Mouse (Mus musculus) forebrain, embryonic 11.5 days (tissue): ENCODE data around the gene Dlx1. TPM values are rescaled to one million over a fixed set of nuclear protein-coding genes. Genes with fewer than 3 reads are reported as not detected.

Source experiments
- ATAC-seq: fragments of 200-750 bp; cut with Nextera tagmentation; replicated peaks from 2 replicates; pipeline ENCODE4 v1.8.0; 2017; ENCODE audit warnings: moderate TSS enrichment; ENCODE audit not compliant: low FRiP score
- DNase-seq: peaks from one replicate; pipeline ENCODE4 v3.0.0-alpha.2; 2017; ENCODE audit warnings: low spot score
- H3K27ac ChIP-seq: fragments of 300-500 bp; sonication (generic); 2 replicates; pipeline ENCODE4 v1.5.1; 2014; ENCODE audit warnings: low read depth, low read length
- H3K27me3 ChIP-seq: fragments of 300-500 bp; sonication (generic); 2 replicates; pipeline ENCODE4 v1.6.1; 2014; ENCODE audit warnings: mild to moderate bottlenecking, low read length, mixed read lengths; ENCODE audit not compliant: control insufficient read depth, insufficient read depth
- H3K36me3 ChIP-seq: fragments of 300-500 bp; sonication (generic); 2 replicates; pipeline ENCODE4 v1.6.1; 2014; ENCODE audit warnings: mild to moderate bottlenecking, low read length, moderate library complexity, mixed read lengths; ENCODE audit not compliant: control insufficient read depth, insufficient read depth
- H3K4me1 ChIP-seq: fragments of 300-500 bp; sonication (generic); replicated peaks from 2 replicates; pipeline ENCODE4 v1.6.1; 2014; ENCODE audit warnings: low read length, mixed read lengths; ENCODE audit not compliant: control insufficient read depth, insufficient read depth
- H3K4me2 ChIP-seq: fragments of 300-500 bp; sonication (generic); 2 replicates; pipeline ENCODE4 v1.6.1; 2014; ENCODE audit warnings: low read depth, mild to moderate bottlenecking, low read length, moderate library complexity, mixed read lengths; ENCODE audit not compliant: severe bottlenecking
- H3K4me3 ChIP-seq: fragments of 300-500 bp; sonication (generic); 2 replicates; pipeline ENCODE4 v1.5.1; 2014; ENCODE audit warnings: low read depth, low read length
- H3K9ac ChIP-seq: fragments of 300-500 bp; sonication (generic); 2 replicates; pipeline ENCODE4 v1.6.1; 2014; ENCODE audit warnings: low read length
- H3K9me3 ChIP-seq: fragments of 300-500 bp; sonication (generic); 2 replicates; pipeline ENCODE4 v1.6.1; 2016; ENCODE audit warnings: low read length, mixed read lengths; ENCODE audit not compliant: control insufficient read depth
- WGBS: fragments of 180-500 bp; shearing (Covaris S2); extraction: QIAGEN DNeasy Blood & Tissue Kit; methylation state at CpG from one replicate; pipeline ENCODE4 v1.1.7; 2014; 5-methylcytosine and 5-hydroxymethylcytosine counted together
- polyA plus RNA-seq: library from polyadenylated mRNA; unstranded; fragments of >200 nt; fragmentation: Nextera tagmentation; extraction: Ambion mirVana; gene quantifications from 2 replicates; pipeline ENCODE4 v1.2.1, GENCODE M21; 2014

The Dlx1 gene
- polyA plus RNA-seq, 1 experiment from 2014 or later = 118 TPM

GRCm38 (mm10) chr2:71494971-71495370 is 32.9 kb upstream of the Dlx1 start:
- Histone ChIP-seq H3K36me3 (no peaks in the 10 kb centered on the region), H3K9ac (no peak overlapping the region), H3K27ac (no peak overlapping the region), H3K9me3 (no peaks in the 10 kb centered on the region), H3K4me2 (no peak overlapping the region), H3K4me1 (peaks cover 3% of the 10 kb centered on the region), H3K4me3 (no peak overlapping the region), H3K27me3 (no peaks in the 10 kb centered on the region)
- 41% methylated on average over 4 of the region's 4 CpGs for WGBS
- DNase-seq (no peak), ATAC-seq (no peak)

- Histone ChIP-seq H3K4me2 (no peak overlapping the region), H3K4me1 (peaks cover 3% of the 10 kb centered on the region), H3K9ac (no peak overlapping the region), H3K9me3 (no peaks in the 10 kb centered on the region), H3K36me3 (no peaks in the 10 kb centered on the region), H3K27ac (no peak overlapping the region), H3K4me3 (no peak overlapping the region), H3K27me3 (no peaks in the 10 kb centered on the region)
- no peak for DNase-seq
- ATAC-seq = no peak
- 71% methylated on average over 5 of the region's 5 CpGs for WGBS
Observed at GRCm38 (mm10) chr2:71497175-71497574, 30.7 kb upstream of the Dlx1 start.

DNA sequence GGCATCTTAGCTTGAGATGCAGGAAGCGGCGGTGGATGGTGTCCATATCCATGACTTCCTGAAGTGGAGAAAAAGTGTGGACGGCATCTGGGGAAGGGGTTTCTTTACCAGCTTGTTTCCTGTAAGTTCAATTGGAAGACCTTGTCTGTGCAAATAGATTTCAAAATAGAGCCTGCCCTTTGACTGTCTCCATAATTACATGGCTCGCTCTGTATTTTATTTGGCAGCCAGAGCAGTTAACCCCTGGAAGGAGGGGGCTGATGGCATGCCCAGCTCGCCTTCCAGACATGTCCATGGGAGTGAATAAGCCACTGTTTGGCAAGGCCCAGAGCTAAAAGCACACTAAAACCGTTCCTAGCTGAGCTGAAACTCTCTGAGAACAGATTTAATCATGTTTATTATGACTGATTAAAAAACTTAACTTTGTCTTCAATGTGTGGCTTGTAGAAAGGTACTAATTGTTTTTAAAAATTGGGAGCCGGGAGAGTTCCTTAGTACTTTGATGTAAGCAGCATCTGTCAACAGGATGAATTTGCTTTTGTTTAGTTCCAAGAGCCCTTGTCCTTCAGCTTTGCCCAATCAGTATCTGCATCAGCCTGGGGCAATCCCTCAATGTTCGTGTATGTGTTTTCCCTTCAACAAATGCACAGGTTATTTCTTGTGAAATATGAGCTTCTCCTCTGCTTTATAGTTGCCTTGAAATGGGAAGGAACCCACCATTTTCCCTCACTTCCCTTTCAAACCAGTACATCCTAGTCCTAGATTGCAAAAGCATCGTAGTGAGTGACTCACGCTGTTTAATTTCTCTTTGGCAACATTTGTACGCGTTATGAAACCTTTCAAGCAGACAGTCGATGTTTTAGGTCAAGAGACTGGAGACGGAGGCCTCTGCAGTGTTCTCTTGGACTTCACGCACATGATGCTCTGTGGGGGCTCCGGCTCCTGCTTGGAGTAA is 28.4 kb upstream of the Dlx1 start:
- Histone ChIP-seq H3K4me1 (peaks cover 3% of the 10 kb centered on the region), H3K9ac (no peak overlapping the region), H3K27ac (no peak overlapping the region), H3K27me3 (no peaks in the 10 kb centered on the region), H3K4me3 (no peak overlapping the region), H3K4me2 (no peak overlapping the region), H3K9me3 (no peaks in the 10 kb centered on the region), H3K36me3 (no peaks in the 10 kb centered on the region)
- DNase-seq (no peak), ATAC-seq (no peak)
- WGBS = 69% methylated on average over 16 of the region's 16 CpGs

DNA sequence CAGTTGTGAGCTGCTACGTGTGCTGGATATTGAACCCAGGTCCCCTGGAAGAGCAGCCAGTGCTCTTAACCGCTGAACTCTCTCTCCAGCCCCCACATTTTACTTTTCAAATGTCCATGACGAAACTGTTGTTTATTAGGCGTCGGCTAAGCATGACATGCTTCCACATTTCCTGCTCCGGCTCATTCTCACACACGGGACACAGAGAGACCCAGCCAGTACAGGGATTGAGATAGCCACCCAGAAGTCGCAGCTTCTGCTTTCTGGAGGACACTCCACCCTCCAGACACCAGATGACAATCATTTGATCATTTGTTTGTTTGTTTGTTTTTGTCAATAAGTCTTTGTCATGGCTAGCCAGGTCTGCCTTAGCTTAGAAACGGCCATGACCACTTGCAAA is 23.1 kb upstream of the Dlx1 start:
- H3K27ac ChIP-seq = no peak overlapping the region
- ATAC-seq (no peak), DNase-seq (no peak)
- no peaks in the 10 kb centered on the region for H3K36me3 ChIP-seq
- H3K9ac ChIP-seq = no peak overlapping the region
- H3K4me3 ChIP-seq = no peak overlapping the region
- no peak overlapping the region for H3K4me2 ChIP-seq
- WGBS = 88% methylated on average over 9 of the region's 9 CpGs
- no peaks in the 10 kb centered on the region for H3K9me3 ChIP-seq
- H3K27me3 ChIP-seq = no peaks in the 10 kb centered on the region
- H3K4me1 ChIP-seq = no peaks in the 10 kb centered on the region

DNA sequence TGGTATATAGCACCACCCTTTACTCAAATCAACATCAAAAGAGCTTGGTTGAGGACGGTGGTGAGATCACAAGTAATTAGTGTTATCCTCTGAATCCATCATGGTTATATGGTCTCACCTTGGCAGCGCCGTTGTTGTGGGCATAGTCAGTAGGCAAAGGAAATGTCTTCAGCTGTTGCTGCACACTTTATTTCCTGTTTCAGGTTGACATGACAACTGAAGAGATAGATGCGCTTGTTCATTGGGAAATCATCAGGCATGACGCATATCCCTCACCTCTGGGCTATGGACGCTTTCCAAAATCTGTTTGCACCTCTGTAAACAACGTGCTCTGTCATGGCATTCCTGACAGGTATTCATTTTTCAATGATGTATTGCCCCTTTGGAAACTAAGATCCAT is 16.7 kb upstream of the Dlx1 start:
- Histone ChIP-seq H3K27me3 (no peaks in the 10 kb centered on the region), H3K4me2 (no peak overlapping the region), H3K9me3 (no peaks in the 10 kb centered on the region), H3K27ac (no peak overlapping the region), H3K4me3 (no peak overlapping the region), H3K36me3 (no peaks in the 10 kb centered on the region), H3K9ac (no peak overlapping the region), H3K4me1 (peaks cover 6% of the 10 kb centered on the region; the same call in 1 of the 2 replicates)
- no peak for DNase-seq
- ATAC-seq = no peak
- WGBS = 93% methylated on average over 7 of the region's 7 CpGs

DNA sequence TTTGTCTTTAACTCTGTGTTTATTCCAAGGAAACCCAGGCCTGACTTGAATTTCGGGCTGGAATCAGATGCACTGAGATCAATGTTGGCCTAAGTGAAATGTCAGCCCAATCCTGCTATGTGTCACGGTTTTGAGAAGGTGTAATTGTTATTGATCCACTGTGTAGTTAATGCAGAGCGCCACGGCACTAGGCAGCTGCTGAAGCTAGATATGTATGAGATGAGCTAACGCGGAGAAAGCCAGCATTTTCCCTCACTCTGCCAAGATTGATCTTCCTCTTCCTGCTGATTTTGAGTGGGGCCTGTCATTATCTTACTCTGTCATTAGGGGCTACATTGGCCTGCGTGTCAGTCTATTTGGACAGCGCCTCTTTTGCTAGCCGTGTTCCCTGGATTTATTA is 15.6 kb upstream of the Dlx1 start:
- Histone ChIP-seq H3K4me1 (peaks cover 9% of the 10 kb centered on the region; the same call in 1 of the 2 replicates), H3K4me2 (no peak overlapping the region), H3K36me3 (no peaks in the 10 kb centered on the region), H3K27me3 (no peaks in the 10 kb centered on the region), H3K4me3 (no peak overlapping the region), H3K9me3 (no peaks in the 10 kb centered on the region), H3K9ac (no peak overlapping the region), H3K27ac (no peak overlapping the region)
- ATAC-seq (0 out of 2 replicates have a peak, but pooled peaks have one; percentile 27), DNase-seq (no peak)
- WGBS = 75% methylated on average over 9 of the region's 9 CpGs

GRCm38 (mm10) chr2:71516995-71517394 is 10.9 kb upstream of the Dlx1 start:
- Histone ChIP-seq H3K4me2 (0 out of 2 replicates have a peak overlapping the region, but pooled peaks have one; percentile 24), H3K9ac (no peak overlapping the region), H3K9me3 (no peaks in the 10 kb centered on the region), H3K27ac (peak overlapping the region; percentile 48; the same call in 1 of the 2 replicates), H3K36me3 (no peaks in the 10 kb centered on the region), H3K4me1 (peaks cover 16% of the 10 kb centered on the region), H3K27me3 (peaks cover 20% of the 10 kb centered on the region), H3K4me3 (no peak overlapping the region)
- ATAC-seq (peak; percentile 72), DNase-seq (no peak)
- 18% methylated on average over 4 of the region's 4 CpGs for WGBS

DNA sequence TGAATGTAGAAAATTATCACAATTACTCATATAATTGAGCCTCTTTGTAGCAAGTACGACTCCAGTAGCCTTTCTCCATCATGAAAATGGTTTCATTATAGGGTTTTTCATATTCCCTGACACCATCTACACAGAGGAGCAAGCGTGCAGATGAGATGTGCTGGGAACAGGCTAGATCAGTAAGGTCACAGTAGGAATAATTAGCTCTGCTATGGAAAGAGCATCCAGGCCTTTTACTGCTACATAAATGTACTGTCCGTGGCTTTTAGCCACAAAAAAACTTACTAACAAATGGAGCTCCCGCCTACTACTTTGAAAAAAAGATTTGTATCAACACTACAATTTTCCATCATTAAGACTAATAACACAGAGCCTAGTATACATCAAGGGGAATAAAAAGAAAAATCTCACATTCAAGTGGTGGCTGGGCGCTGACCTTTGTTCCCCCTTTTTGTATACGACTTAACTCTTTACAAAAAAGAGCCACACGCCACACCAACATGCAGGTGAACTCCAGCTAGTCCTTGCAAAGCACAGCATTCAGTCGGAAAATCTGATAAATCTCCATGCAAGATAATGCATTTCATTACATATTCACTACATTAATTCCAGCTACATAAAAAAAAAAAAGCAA is 10.3 kb upstream of the Dlx1 start:
- 0 out of 2 replicates have a peak overlapping the region, but pooled peaks have one; percentile 24 for H3K9ac ChIP-seq
- no peaks in the 10 kb centered on the region for H3K9me3 ChIP-seq
- H3K27me3 ChIP-seq = peaks cover 21% of the 10 kb centered on the region
- H3K4me1 ChIP-seq = peaks cover 16% of the 10 kb centered on the region
- peak; percentile 82 for ATAC-seq
- H3K4me3 ChIP-seq = no peak overlapping the region
- H3K4me2 ChIP-seq = 0 out of 2 replicates have a peak overlapping the region, but pooled peaks have one; percentile 3
- no peaks in the 10 kb centered on the region for H3K36me3 ChIP-seq
- peak overlapping the region; percentile 48 for H3K27ac ChIP-seq
- WGBS = 16% methylated on average over 8 of the region's 8 CpGs
- DNase-seq = no peak
